Mouse (Mus musculus): ENCODE data around the gene Rasip1. TPM values are rescaled to one million over a fixed set of nuclear protein-coding genes. Genes with fewer than 3 reads are reported as not detected.
A peak's percentile ranks its signal among the peaks of the same experiment; 100 is the strongest.

The Rasip1 gene
- polyA plus RNA-seq, 1 experiment from 2014 or later: 17.2 TPM

GRCm38 (mm10) chr7:45596107-45596506, 31.2 kb upstream of the Rasip1 start:
- ATAC-seq (ENCODE audit: low FRiP score) (no peak), DNase-seq (ENCODE audit: low spot score) (no peak)
- no peaks in the 10 kb centered on the region for H3K4me1 ChIP-seq (replicated peaks; ENCODE audit: control insufficient read depth, insufficient read depth, low read length)
- no peak overlapping the region for H3K9ac ChIP-seq
- H3K27ac ChIP-seq: no peak overlapping the region
- 88% methylated on average over 1 of the region's 1 CpGs for WGBS
- H3K9me3 ChIP-seq (ENCODE audit: control insufficient read depth, low read length): no peaks in the 10 kb centered on the region
- H3K4me3 ChIP-seq (replicated peaks; ENCODE audit: low read length): no peak overlapping the region
- no peaks in the 10 kb centered on the region for H3K27me3 ChIP-seq (ENCODE audit: control insufficient read depth, insufficient read depth, low read length)
- H3K4me2 ChIP-seq (replicated peaks): no peak overlapping the region
- no peaks in the 10 kb centered on the region for H3K36me3 ChIP-seq (replicated peaks; ENCODE audit: control insufficient read depth, insufficient read depth)

DNA sequence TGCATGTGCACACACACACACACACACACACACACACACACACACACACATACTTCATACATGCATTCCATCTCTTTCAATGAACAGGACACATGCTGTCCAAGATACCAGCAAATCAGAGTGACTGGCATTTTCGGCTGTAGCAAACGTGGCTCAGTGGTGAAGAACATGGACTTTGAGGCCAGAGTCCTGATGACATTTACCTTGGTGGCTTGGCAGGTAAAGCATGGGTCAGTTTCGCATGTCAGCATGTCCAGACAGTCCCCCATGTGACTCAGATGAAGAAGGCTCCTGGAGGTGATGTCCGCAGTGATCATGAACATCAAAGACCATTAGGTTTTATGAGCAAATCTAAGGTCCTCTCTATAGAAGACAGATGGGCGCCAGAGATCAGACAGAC, 30.3 kb upstream of the Rasip1 start:
- ATAC-seq (ENCODE audit: low FRiP score) (no peak), DNase-seq (ENCODE audit: low spot score) (no peak)
- Histone ChIP-seq H3K9ac (no peak overlapping the region), H3K36me3 (replicated peaks; ENCODE audit: control insufficient read depth, insufficient read depth) (no peaks in the 10 kb centered on the region), H3K9me3 (ENCODE audit: control insufficient read depth, low read length) (no peaks in the 10 kb centered on the region), H3K27me3 (ENCODE audit: control insufficient read depth, insufficient read depth, low read length) (no peaks in the 10 kb centered on the region), H3K27ac (no peak overlapping the region), H3K4me3 (replicated peaks; ENCODE audit: low read length) (no peak overlapping the region), H3K4me2 (replicated peaks) (no peak overlapping the region), H3K4me1 (replicated peaks; ENCODE audit: control insufficient read depth, insufficient read depth, low read length) (no peaks in the 10 kb centered on the region)
- WGBS: 93% methylated on average over 5 of the region's 5 CpGs

- H3K9ac ChIP-seq: no peak overlapping the region
- WGBS: 90% methylated on average over 6 of the region's 6 CpGs
- no peak overlapping the region for H3K27ac ChIP-seq
- H3K36me3 ChIP-seq (replicated peaks; ENCODE audit: control insufficient read depth, insufficient read depth): no peaks in the 10 kb centered on the region
- H3K9me3 ChIP-seq (ENCODE audit: control insufficient read depth, low read length): no peaks in the 10 kb centered on the region
- H3K4me2 ChIP-seq (replicated peaks): no peak overlapping the region
- no peaks in the 10 kb centered on the region for H3K27me3 ChIP-seq (ENCODE audit: control insufficient read depth, insufficient read depth, low read length)
- no peak overlapping the region for H3K4me3 ChIP-seq (replicated peaks; ENCODE audit: low read length)
- no peak for ATAC-seq (ENCODE audit: low FRiP score)
- DNase-seq (ENCODE audit: low spot score): no peak
- no peaks in the 10 kb centered on the region for H3K4me1 ChIP-seq (replicated peaks; ENCODE audit: control insufficient read depth, insufficient read depth, low read length)
Measured at GRCm38 (mm10) chr7:45597527-45597926, 29.8 kb upstream of the Rasip1 start.

DNA sequence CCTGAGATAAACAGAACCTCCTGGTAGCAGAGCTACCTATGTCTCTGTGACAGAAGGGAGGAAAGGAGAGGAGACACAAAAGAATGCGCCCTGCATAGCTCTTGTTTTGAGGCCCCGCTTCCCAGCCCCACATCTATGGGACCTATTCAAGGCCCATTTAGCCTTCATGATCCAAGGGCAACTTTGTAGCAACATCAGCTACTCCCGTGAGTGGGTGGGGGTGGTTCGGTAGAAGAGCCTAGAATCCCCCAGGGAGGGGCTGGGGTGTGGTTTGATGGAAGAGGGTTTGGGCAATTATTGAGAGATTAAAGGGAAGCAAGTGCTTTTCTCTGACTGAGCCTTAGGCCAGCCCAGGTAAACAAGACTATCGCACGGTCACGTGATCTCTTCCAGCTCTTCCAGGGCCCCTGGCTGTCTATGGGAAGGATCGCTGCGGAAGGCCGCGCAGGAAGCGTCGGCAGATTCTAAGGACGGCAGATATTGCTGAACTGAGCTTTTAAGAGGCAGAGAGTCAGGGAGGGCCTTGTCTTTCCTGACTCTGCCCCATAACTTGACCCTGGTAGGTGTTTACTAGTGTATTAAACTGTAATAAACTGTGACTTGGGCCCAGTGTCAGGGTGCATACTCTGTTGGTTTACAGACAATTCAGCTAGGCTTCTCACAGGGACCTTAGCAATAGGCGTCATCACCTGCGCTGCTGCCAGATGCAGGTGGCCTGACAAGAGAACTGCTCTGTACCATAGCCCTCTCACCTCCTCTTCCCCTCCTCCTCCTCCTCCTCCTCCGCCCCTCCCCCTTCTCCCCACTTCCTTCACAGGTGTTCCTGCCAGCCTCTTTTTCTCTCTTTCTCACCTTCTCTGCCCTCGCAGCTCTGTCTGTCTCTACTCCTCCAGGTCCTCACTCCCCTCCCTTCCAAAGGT, 28.1 kb upstream of the Rasip1 start:
- no peaks in the 10 kb centered on the region for H3K9me3 ChIP-seq (ENCODE audit: control insufficient read depth, low read length)
- no peak for DNase-seq (ENCODE audit: low spot score)
- no peak overlapping the region for H3K27ac ChIP-seq
- ATAC-seq (ENCODE audit: low FRiP score): no peak
- H3K36me3 ChIP-seq (replicated peaks; ENCODE audit: control insufficient read depth, insufficient read depth): no peaks in the 10 kb centered on the region
- 51% methylated on average over 18 of the region's 18 CpGs for WGBS
- H3K27me3 ChIP-seq (ENCODE audit: control insufficient read depth, insufficient read depth, low read length): no peaks in the 10 kb centered on the region
- no peak overlapping the region for H3K4me2 ChIP-seq (replicated peaks)
- H3K9ac ChIP-seq: no peak overlapping the region
- H3K4me1 ChIP-seq (replicated peaks; ENCODE audit: control insufficient read depth, insufficient read depth, low read length): no peaks in the 10 kb centered on the region
- no peak overlapping the region for H3K4me3 ChIP-seq (replicated peaks; ENCODE audit: low read length)

- 86% methylated on average over 9 of the region's 9 CpGs for WGBS
- no peak for ATAC-seq (ENCODE audit: low FRiP score)
- no peak overlapping the region for H3K4me2 ChIP-seq (replicated peaks)
- H3K4me3 ChIP-seq (replicated peaks; ENCODE audit: low read length): no peak overlapping the region
- H3K36me3 ChIP-seq (replicated peaks; ENCODE audit: control insufficient read depth, insufficient read depth): no peaks in the 10 kb centered on the region
- H3K9me3 ChIP-seq (ENCODE audit: control insufficient read depth, low read length): no peaks in the 10 kb centered on the region
- no peaks in the 10 kb centered on the region for H3K27me3 ChIP-seq (ENCODE audit: control insufficient read depth, insufficient read depth, low read length)
- H3K9ac ChIP-seq: no peak overlapping the region
- no peaks in the 10 kb centered on the region for H3K4me1 ChIP-seq (replicated peaks; ENCODE audit: control insufficient read depth, insufficient read depth, low read length)
- no peak overlapping the region for H3K27ac ChIP-seq
- DNase-seq (ENCODE audit: low spot score): no peak
Measured at GRCm38 (mm10) chr7:45605704-45606289, 21.5 kb upstream of the Rasip1 start.

DNA sequence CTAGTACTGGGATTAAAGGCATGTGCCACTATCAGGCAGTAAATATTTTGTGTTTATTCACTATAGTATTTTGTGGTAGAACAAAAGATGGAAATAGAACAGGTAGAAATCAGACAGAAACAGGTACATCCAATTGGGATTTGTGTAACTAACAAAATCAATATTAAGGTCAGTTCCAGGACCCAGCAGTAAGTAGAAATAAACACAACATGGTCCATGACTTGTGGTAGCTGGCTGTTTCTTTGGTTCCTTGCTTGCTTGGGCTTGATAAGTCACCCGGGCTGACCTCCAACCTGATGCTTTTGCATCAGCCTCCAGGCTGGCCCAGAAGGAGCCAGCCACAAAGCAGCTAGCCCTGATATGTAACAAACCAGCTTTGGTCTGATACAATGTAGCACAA, 17.8 kb upstream of the Rasip1 start:
- H3K9me3 ChIP-seq (ENCODE audit: control insufficient read depth, low read length): no peaks in the 10 kb centered on the region
- WGBS: 71% methylated on average over 1 of the region's 1 CpGs

DNA sequence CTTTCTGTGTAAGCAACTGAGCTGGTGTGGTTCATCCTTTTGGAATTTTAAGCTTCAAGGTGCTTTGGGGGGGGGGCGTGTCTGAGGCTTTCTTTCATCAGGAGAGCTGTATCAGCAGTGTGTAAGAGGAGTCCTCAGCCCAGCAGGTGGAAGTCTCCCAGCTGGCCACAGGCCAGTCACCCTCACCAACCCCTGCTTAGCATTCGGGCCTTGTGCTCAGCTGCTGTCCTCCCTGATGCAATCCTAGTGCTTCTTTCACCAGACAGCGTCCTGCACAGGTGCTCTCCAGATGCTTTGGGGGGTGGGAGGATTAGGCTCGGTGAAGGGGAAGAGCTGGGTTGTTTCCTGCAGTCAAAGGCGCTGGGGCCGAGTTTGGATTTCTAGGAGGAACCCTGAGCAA, 11.0 kb upstream of the Rasip1 start:
- ATAC-seq (ENCODE audit: low FRiP score): no peak
- Histone ChIP-seq H3K9me3 (ENCODE audit: control insufficient read depth, low read length) (no peaks in the 10 kb centered on the region), H3K27ac (no peak overlapping the region), H3K36me3 (replicated peaks; ENCODE audit: control insufficient read depth, insufficient read depth) (no peaks in the 10 kb centered on the region), H3K9ac (no peak overlapping the region), H3K27me3 (ENCODE audit: control insufficient read depth, insufficient read depth, low read length) (peaks cover 40% of the 10 kb centered on the region), H3K4me1 (replicated peaks; ENCODE audit: control insufficient read depth, insufficient read depth, low read length) (no peaks in the 10 kb centered on the region), H3K4me3 (replicated peaks; ENCODE audit: low read length) (no peak overlapping the region), H3K4me2 (replicated peaks) (no peak overlapping the region)
- WGBS: 31% methylated on average over 6 of the region's 6 CpGs
- DNase-seq (ENCODE audit: low spot score): no peak

More for the DNA sequence above, 17.8 kb upstream of the Rasip1 start:
- no peaks in the 10 kb centered on the region for H3K27me3 ChIP-seq (ENCODE audit: control insufficient read depth, insufficient read depth, low read length)
- ATAC-seq (ENCODE audit: low FRiP score) (no peak), DNase-seq (ENCODE audit: low spot score) (no peak)
- no peaks in the 10 kb centered on the region for H3K4me1 ChIP-seq (replicated peaks; ENCODE audit: control insufficient read depth, insufficient read depth, low read length)
- H3K4me3 ChIP-seq (replicated peaks; ENCODE audit: low read length): no peak overlapping the region
- no peaks in the 10 kb centered on the region for H3K36me3 ChIP-seq (replicated peaks; ENCODE audit: control insufficient read depth, insufficient read depth)
- H3K27ac ChIP-seq: no peak overlapping the region
- no peak overlapping the region for H3K9ac ChIP-seq
- no peak overlapping the region for H3K4me2 ChIP-seq (replicated peaks)

GRCm38 (mm10) chr7:45617042-45617695, 10.1 kb upstream of the Rasip1 start, which contains the start of gene Fut1:
Fut1 (plus strand) TSS chr7:45617289.
- Histone ChIP-seq H3K9me3 (ENCODE audit: control insufficient read depth, low read length) (no peaks in the 10 kb centered on the region), H3K4me1 (replicated peaks; ENCODE audit: control insufficient read depth, insufficient read depth, low read length) (no peaks in the 10 kb centered on the region), H3K4me3 (replicated peaks; ENCODE audit: low read length) (no peak within 1 kb of the TSS), H3K27me3 (ENCODE audit: control insufficient read depth, insufficient read depth, low read length) (peaks cover 40% of the 10 kb centered on the region), H3K4me2 (replicated peaks) (peak within 1 kb of the TSS; percentile 27), H3K36me3 (replicated peaks; ENCODE audit: control insufficient read depth, insufficient read depth) (no peaks in the 10 kb centered on the region), H3K27ac (no peak within 1 kb of the TSS), H3K9ac (0 out of 2 replicates have a peak within 1 kb of the TSS, but pooled peaks have one; percentile 11)
- ATAC-seq (ENCODE audit: low FRiP score) (no peak), DNase-seq (ENCODE audit: low spot score) (no peak)
- 8% methylated on average over 31 of the region's 31 CpGs for WGBS

GRCm38 (mm10) chr7:45618316-45618715, 9.0 kb upstream of the Rasip1 start:
- Histone ChIP-seq H3K9me3 (ENCODE audit: control insufficient read depth, low read length) (no peaks in the 10 kb centered on the region), H3K36me3 (replicated peaks; ENCODE audit: control insufficient read depth, insufficient read depth) (no peaks in the 10 kb centered on the region), H3K4me2 (replicated peaks) (no peak overlapping the region), H3K27me3 (ENCODE audit: control insufficient read depth, insufficient read depth, low read length) (peaks cover 40% of the 10 kb centered on the region), H3K9ac (no peak overlapping the region), H3K27ac (no peak overlapping the region), H3K4me3 (replicated peaks; ENCODE audit: low read length) (no peak overlapping the region), H3K4me1 (replicated peaks; ENCODE audit: control insufficient read depth, insufficient read depth, low read length) (no peaks in the 10 kb centered on the region)
- WGBS: 87% methylated on average over 5 of the region's 5 CpGs
- ATAC-seq (ENCODE audit: low FRiP score) (no peak), DNase-seq (ENCODE audit: low spot score) (no peak)

Data from hindbrain, embryonic 14.5 days (tissue).